Mouse (Mus musculus) T-helper 1 cell (primary cell): ENCODE data around the gene Lap3.

Source experiments
- in situ Hi-C: fragments of 300-600 bp; cut with MboI, MseI; formaldehyde crosslinking; loops from one replicate; pipeline ENCODE4 v1.15.1; 2025; ENCODE audit warnings: high pct_unique_total_duplicates

Lap3 gene

DNA sequence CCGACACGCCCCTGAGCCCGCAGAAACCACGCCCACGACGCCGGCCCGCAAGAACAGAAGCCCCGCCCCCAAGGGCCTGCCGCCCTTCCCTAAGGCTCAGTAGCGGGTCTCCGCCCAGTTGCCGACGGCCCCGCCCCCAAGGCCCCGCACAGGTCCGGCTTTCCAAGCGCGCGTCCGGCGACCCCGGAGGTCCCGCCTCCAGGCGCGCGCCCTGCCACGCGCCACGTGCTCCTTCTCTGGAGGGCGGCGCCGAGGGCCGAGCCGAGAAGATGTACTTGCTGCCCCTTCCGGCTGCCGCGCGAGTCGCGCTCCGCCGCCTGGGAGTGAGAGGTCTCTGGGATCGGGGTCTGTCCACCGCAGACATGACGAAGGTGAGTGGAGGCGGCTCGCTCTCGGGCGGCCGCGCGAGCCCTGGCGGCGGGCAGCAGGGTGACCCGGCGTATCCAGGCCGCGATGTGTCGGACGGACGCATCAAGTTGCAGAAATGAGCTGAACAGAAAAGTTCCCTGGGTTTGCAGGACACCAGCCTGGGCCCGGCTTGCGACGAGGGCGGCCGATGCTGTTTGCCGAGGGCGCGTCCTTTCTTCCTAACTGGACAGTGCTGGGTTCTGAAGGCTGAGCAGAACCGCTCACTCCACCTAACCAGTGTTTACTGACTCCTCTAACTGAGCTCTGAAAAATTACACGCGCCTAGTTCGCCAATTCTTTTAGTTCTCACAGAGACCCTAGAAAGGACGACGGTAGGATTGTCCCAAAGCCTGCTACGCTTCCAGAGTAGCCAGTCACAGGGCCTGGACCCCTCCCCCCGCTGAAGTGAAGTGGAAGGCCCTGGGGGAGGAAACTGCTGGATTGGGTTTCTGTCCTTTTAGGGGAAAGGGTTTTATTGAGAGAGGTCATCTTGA lies at the start of gene Lap3:
Gene Lap3 (plus strand): TSS at position 184 of the 902 bp plus-strand sequence.
- in situ Hi-C loops: loop anchor here (5.0 to 10.0 kb wide), 2 partner anchors 41 to 371 kb away; partner anchors contain the start of genes Clrn2 and Qdpr

GRCm38 (mm10) chr5:45444130-45444832 lies 48.9 kb upstream of the Lap3 start:
- in situ Hi-C loops: no loop called here

GRCm38 (mm10) chr5:45448676-45449075 lies 44.5 kb upstream of the Lap3 start:
- in situ Hi-C loops: loop anchor here (5.0 kb wide), 1 partner anchor 74 kb away; the partner anchor contains the start of gene Med28

- in situ Hi-C loops: loop anchor here (5.0 kb wide), 1 partner anchor 73 kb away; the partner anchor contains the start of gene Med28
Observed at GRCm38 (mm10) chr5:45449206-45449605, 44.0 kb upstream of the Lap3 start.

GRCm38 (mm10) chr5:45449831-45450716 lies 43.1 kb upstream of the Lap3 start, which contains the start of gene Qdpr:
Gene Qdpr (minus strand): TSS chr5:45450236.
- in situ Hi-C loops: loop anchor here (5.0 to 25.0 kb wide), 3 partner anchors 42 to 887 kb away; partner anchors contain the start of genes Lap3 and Med28

DNA sequence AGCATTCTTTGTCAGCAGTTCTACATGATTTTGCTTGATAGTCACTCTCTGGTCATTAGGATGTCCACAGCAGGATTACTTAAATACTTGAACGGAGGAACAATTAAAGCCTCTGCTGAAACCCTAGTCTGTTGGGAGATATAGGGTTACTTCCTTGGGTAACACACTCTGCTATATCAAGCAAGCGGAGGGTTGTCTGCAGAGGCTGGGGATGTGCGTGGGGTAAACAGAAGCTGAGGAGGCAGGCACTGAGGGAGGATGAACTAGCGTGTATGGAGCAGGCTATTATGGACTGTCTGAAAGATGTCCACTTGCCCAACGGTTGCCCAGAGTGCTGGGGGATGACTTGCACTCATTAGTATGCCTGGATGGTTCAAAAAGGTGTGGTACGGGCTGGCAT lies 39.7 kb upstream of the Lap3 start, which contains the start of gene Clrn2:
Gene Clrn2 (plus strand): TSS at position 301 of the 400 bp plus-strand sequence.
- in situ Hi-C loops: loop anchor here (5.0 to 25.0 kb wide), 2 partner anchors 39 to 884 kb away; partner anchors contain the start of gene Lap3

- in situ Hi-C loops: loop anchor here (5.0 to 25.0 kb wide), 2 partner anchors 38 to 883 kb away; partner anchors contain the start of gene Lap3
Observed at GRCm38 (mm10) chr5:45454456-45454855, 38.7 kb upstream of the Lap3 start.

DNA sequence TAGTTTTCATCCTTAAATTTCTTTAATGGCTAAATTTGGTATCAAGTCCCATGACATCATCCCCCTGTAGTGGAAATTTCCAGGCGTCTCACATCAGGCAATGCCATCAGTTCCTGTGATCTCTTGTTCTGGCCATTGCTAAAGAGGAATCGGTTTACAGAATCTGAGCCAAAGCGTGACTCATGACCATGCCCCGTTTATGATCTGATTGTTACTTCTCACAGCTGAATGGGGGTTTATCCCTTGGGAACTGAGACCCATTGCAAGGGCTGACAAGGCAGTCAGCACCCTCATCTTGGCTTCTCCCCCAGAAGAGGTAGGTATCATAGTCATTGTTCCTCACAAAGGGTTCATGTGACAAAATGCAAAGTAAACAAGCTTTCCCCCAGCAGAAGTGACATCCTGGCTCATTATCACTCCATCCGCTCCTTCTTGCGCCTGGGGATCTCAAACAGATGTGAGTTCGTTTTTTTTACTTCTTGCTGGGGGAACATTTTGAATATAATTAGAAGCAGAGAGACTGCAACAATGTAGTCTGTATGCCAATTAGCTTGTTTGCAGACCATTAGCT lies 20.2 kb upstream of the Lap3 start:
- in situ Hi-C loops: loop anchor here (5.0 to 25.0 kb wide), 3 partner anchors 59 to 864 kb away; partner anchors contain the start of gene Ncapg

- in situ Hi-C loops: loop anchor here (5.0 to 25.0 kb wide), 3 partner anchors 59 to 864 kb away; partner anchors contain the start of gene Ncapg
Observed at GRCm38 (mm10) chr5:45473521-45473920, 19.7 kb upstream of the Lap3 start.

DNA sequence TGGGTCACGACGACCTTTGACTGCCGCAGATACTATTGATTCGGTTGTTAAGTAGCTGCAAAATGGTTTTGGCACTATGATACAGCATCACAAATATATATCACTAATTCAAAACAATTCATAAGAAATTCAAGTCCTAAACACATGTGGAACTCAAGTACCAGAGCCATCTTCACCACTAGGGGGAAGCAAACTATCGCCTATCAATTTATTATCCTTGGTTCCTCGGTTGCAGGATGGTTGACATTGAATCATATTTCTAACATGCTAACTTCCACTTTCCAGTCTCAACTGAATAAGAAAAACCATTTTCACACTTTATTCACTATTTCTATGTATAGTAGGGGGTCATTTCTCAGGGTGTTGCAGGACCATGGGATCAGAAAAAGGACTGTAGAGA lies 19.0 kb upstream of the Lap3 start:
- in situ Hi-C loops: loop anchor here (5.0 to 25.0 kb wide), 3 partner anchors 58 to 863 kb away; partner anchors contain the start of gene Ncapg

GRCm38 (mm10) chr5:45474758-45475157 lies 18.4 kb upstream of the Lap3 start:
- in situ Hi-C loops: loop anchor here (5.0 to 25.0 kb wide), 3 partner anchors 58 to 863 kb away; partner anchors contain the start of gene Ncapg

DNA sequence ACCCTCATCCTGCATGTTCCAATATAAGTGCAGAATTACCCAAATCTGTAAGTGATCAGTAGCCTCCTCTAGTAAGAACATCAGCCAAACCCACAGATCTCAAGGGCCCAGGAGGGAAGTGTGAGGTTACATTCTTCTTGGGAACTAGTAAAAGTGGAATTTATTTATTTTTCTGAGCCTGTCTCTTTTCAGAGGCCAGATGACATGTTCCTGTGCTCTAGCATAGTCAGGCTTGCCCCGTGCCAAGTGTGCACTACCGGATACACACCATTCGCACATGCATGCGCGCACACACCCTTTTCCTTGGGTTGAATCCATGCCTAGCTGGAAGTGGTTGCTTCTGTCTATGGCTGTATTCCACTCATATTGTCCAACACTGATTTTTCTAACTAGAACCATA lies 17.4 kb upstream of the Lap3 start:
- in situ Hi-C loops: no loop called here

DNA sequence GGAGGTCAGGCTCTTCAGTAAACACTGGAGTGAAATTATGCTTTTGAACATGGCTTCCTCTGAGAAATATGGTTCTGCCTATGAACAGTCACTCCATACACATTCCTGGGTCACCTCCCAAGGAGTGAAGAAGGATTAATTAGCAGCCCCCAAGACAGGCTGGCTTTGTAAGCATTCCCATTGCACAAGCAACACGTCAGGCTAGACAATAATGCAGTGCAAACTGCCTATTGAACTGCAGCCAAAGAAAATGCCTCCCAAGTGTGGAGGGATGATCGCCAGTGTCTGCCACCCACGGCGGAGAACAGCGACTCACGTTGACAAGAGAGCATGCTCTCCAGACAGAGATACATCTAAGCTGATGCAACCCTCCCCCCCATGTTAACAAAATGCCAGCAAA lies 16.9 kb upstream of the Lap3 start:
- in situ Hi-C loops: no loop called here

DNA sequence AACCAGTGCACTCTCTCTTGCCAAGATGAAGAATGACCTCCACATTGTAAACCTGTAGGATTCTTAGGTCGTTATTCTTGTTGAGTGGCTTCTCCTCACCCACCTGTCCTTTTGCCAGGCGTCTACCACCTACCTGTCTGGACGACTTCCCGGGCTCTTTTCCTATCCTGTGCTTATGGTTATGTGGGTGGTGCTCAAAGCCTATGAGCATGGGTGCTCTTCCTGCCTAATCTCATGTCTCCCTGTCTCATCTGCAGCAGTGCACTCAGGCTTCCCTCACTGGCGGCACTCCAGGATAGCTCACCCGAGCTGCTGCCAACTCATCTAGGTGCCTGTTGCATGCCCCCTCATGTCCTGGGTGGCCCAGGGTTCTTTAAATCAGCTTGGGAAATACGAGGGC lies 15.6 kb upstream of the Lap3 start:
- in situ Hi-C loops: no loop called here

GRCm38 (mm10) chr5:45480066-45480465 lies 13.1 kb upstream of the Lap3 start:
- in situ Hi-C loops: no loop called here

GRCm38 (mm10) chr5:45481125-45481524 lies 12.0 kb upstream of the Lap3 start:
- in situ Hi-C loops: no loop called here

DNA sequence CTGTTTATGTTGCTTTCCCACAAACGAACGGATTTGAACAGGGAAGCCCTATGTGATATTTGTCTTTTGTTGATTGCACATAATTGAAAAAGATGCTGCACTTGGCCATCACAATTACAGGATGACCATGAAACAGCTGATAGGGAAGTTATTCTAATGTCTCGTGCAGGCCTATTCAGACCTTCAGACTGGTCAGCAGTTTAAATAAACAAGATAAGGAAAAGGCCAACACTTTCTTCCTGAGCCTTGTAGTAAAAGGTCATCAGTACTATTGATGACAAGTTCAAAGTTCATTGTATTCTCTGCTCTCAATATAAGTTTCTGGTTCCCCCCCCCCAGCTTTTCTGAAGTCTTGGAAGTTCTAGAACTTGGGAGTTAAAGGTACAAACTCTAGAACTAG lies 10.6 kb upstream of the Lap3 start:
- in situ Hi-C loops: no loop called here

DNA sequence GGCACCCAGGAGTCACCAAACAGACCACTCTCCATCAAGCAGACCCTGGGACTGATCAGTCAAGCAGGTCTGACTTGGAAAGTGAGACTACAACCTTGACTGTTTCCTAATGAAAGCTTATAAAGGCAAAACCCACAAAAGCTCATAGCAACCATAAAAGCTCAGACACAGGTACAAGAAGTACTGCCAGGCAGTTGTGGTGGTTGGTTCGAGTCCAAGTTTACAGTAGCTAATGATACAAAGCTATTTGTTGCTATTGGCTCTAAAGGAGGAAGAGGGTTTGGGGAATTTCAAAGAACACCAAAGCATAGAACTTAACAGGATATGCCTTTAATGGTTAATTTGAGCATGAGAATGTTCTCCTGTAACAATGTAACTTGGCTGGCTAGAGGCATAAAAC lies 9.5 kb upstream of the Lap3 start:
- in situ Hi-C loops: no loop called here

DNA sequence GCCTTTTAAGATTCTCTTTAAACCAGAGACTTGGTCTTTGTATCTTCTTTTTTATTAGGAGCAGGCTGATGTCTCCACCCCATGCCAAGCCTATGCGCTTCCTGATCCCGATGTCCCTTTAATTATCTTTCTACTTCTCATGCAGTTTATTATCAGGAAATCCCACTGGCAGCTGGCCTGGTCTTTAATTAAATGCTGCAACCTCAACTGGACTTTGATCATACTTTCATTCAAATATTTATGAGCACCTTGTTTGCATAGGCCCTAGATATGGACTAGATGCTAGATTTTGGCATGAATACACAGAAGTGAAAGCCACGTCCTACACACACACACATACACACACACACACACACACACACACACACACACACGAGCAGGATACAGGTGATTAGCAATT lies 1.4 kb upstream of the Lap3 start:
- in situ Hi-C loops: loop anchor here (5.0 to 10.0 kb wide), 2 partner anchors 39 to 373 kb away; partner anchors contain the start of genes Clrn2 and Qdpr
